Mouse (Mus musculus): ENCODE measurements around the gene Lhx6. TPM values are rescaled to one million over a fixed set of nuclear protein-coding genes. Genes with fewer than 3 reads are reported as not detected.
"Not testable (repeated sequence)": the region's sequence is repeated elsewhere in the genome, so short reads cannot be mapped to it uniquely, and the experiment has no call there.

Lhx6 gene
- polyA plus RNA-seq (2012; rRNA removed) (0.21 and 0.22 TPM in 2 replicates), polyA plus RNA-seq (2014; fragmentation: Nextera tagmentation; extraction: Ambion mirVana) (0.19 and 0.22 TPM in 2 replicates)

GRCm38 (mm10) chr2:36104956-36105741 lies at the start of gene Lhx6:
TSS of gene Lhx6 (minus strand) at chr2:36105408.
- TF ChIP-seq CTCF (IDR thresholded peaks at IDR 0.05; ENCODE audit: low read depth): no peak
- no peak for TF ChIP-seq EP300 (IDR thresholded peaks at IDR 0.05; ENCODE audit: low read depth)
- H3K36me3 ChIP-seq (replicated peaks; ENCODE audit: control insufficient read depth, insufficient read depth, low read depth): no peaks in the 10 kb centered on the region
- no peak within 1 kb of the TSS for H3K9ac ChIP-seq (replicated peaks)
- H3K4me1 ChIP-seq (replicated peaks; ENCODE audit: control insufficient read depth in 2 of 2, insufficient read depth in 2 of 2, low read length in 1 of 2): no peaks in the 10 kb centered on the region
- H3K27me3 ChIP-seq (ENCODE audit: control insufficient read depth, insufficient read depth, low read length): peaks cover 92% of the 10 kb centered on the region
- DNase-seq (ENCODE audit: low read depth in 3 of 3, low spot score in 3 of 3) (no peak), ATAC-seq (ENCODE audit: insufficient read depth) (no peak)
- H3K9me3 ChIP-seq (ENCODE audit: control insufficient read depth, low read length): no peaks in the 10 kb centered on the region
- 3% methylated on average over 53 of the region's 58 CpGs for WGBS (ENCODE audit: insufficient replicate concordance)
- H3K4me3 ChIP-seq (ENCODE audit: insufficient read depth in 1 of 2, low read depth in 2 of 2, low read length in 2 of 2): peak within 1 kb of the TSS in 1 of 2 experiments; percentile 25; a peak in 3 of 4 replicates
- H3K27ac ChIP-seq: no peak within 1 kb of the TSS
- peak within 1 kb of the TSS; percentile 38 for H3K4me2 ChIP-seq (ENCODE audit: low read depth)

GRCm38 (mm10) chr2:36152401-36152800 lies 47.2 kb upstream of the Lhx6 start:
- H3K9ac ChIP-seq (replicated peaks); H3K4me1 ChIP-seq (replicated peaks; ENCODE audit: control insufficient read depth in 2 of 2, insufficient read depth in 2 of 2, low read length in 1 of 2); H3K4me3 ChIP-seq (ENCODE audit: insufficient read depth in 1 of 2, low read depth in 2 of 2, low read length in 2 of 2); H3K27me3 ChIP-seq (ENCODE audit: control insufficient read depth, insufficient read depth, low read length); H3K9me3 ChIP-seq (ENCODE audit: control insufficient read depth, low read length); ATAC-seq (ENCODE audit: insufficient read depth); H3K27ac ChIP-seq; DNase-seq (ENCODE audit: low read depth in 3 of 3, low spot score in 3 of 3); H3K36me3 ChIP-seq (replicated peaks; ENCODE audit: control insufficient read depth, insufficient read depth, low read depth); H3K4me2 ChIP-seq (ENCODE audit: low read depth): not testable (repeated sequence)
- 86% methylated on average over 4 of the region's 4 CpGs for WGBS (ENCODE audit: insufficient replicate concordance)

- Histone ChIP-seq H3K27ac (no peak overlapping the region), H3K9ac (replicated peaks) (no peak overlapping the region), H3K9me3 (ENCODE audit: control insufficient read depth, low read length) (no peaks in the 10 kb centered on the region), H3K4me3 (ENCODE audit: insufficient read depth in 1 of 2, low read depth in 2 of 2, low read length in 2 of 2) (no peak overlapping the region), H3K4me1 (replicated peaks; ENCODE audit: control insufficient read depth in 2 of 2, insufficient read depth in 2 of 2, low read length in 1 of 2) (no peaks in the 10 kb centered on the region), H3K4me2 (ENCODE audit: low read depth) (no peak overlapping the region), H3K36me3 (replicated peaks; ENCODE audit: control insufficient read depth, insufficient read depth, low read depth) (no peaks in the 10 kb centered on the region; the same call in 1 of the 2 replicates), H3K27me3 (ENCODE audit: control insufficient read depth, insufficient read depth, low read length) (no peaks in the 10 kb centered on the region)
- ATAC-seq (ENCODE audit: insufficient read depth): no peak
- TF ChIP-seq EP300 (IDR thresholded peaks at IDR 0.05; ENCODE audit: low read depth) (no peak), CTCF (IDR thresholded peaks at IDR 0.05; ENCODE audit: low read depth) (no peak)
- DNase-seq (ENCODE audit: low read depth in 3 of 3, low spot score in 3 of 3): no peak
- WGBS (ENCODE audit: insufficient replicate concordance): 83% methylated on average over 7 of the region's 7 CpGs
These were observed 43.7 kb upstream of the Lhx6 start for GRCm38 (mm10) chr2:36148876-36149365.

- no peak overlapping the region for H3K9ac ChIP-seq (replicated peaks)
These were observed 33.9 kb upstream of the Lhx6 start for GRCm38 (mm10) chr2:36139096-36139495.

GRCm38 (mm10) chr2:36136300-36136941 lies 31.2 kb upstream of the Lhx6 start, which contains the start of the genes Mrrf and Rbm18:
TSS of gene Mrrf (plus strand) at chr2:36136389.
TSS of gene Rbm18 (minus strand) at chr2:36136773.
- H3K9me3 ChIP-seq (ENCODE audit: control insufficient read depth, low read length): no peaks in the 10 kb centered on the region
- peaks cover 0 to 17% of the 10 kb centered on the region in 2 experiments for H3K4me1 ChIP-seq (replicated peaks; ENCODE audit: control insufficient read depth in 2 of 2, insufficient read depth in 2 of 2, low read length in 1 of 2)
- H3K27me3 ChIP-seq (ENCODE audit: control insufficient read depth, insufficient read depth, low read length): no peaks in the 10 kb centered on the region
- no peak for TF ChIP-seq EP300 (IDR thresholded peaks at IDR 0.05; ENCODE audit: low read depth)
- no peak for TF ChIP-seq CTCF (IDR thresholded peaks at IDR 0.05; ENCODE audit: low read depth)
- ATAC-seq (ENCODE audit: insufficient read depth) (peak; percentile 97), DNase-seq (ENCODE audit: low read depth in 3 of 3, low spot score in 3 of 3) (peak; percentile 72 to 77 (median 73))
- H3K4me3 ChIP-seq (ENCODE audit: insufficient read depth in 1 of 2, low read depth in 2 of 2, low read length in 2 of 2): peak within 1 kb of the TSS; percentile 78 to 85
- WGBS (ENCODE audit: insufficient replicate concordance): under 1% methylated on average over 50 of the region's 50 CpGs
- peak within 1 kb of the TSS; percentile 81 for H3K4me2 ChIP-seq (ENCODE audit: low read depth)
- peak within 1 kb of the TSS; percentile 51 for H3K27ac ChIP-seq
- peaks cover 25% of the 10 kb centered on the region for H3K36me3 ChIP-seq (replicated peaks; ENCODE audit: control insufficient read depth, insufficient read depth, low read depth)
- peak within 1 kb of the TSS; percentile 81 for H3K9ac ChIP-seq (replicated peaks)

More at GRCm38 (mm10) chr2:36139096-36139495, 33.9 kb upstream of the Lhx6 start:
- TF ChIP-seq EP300 (IDR thresholded peaks at IDR 0.05; ENCODE audit: low read depth) (no peak), CTCF (IDR thresholded peaks at IDR 0.05; ENCODE audit: low read depth) (no peak)
- Histone ChIP-seq H3K27ac (no peak overlapping the region), H3K4me3 (ENCODE audit: insufficient read depth in 1 of 2, low read depth in 2 of 2, low read length in 2 of 2) (no peak overlapping the region), H3K27me3 (ENCODE audit: control insufficient read depth, insufficient read depth, low read length) (no peaks in the 10 kb centered on the region), H3K36me3 (replicated peaks; ENCODE audit: control insufficient read depth, insufficient read depth, low read depth) (peaks cover 5% of the 10 kb centered on the region; the same call in 1 of the 2 replicates), H3K4me1 (replicated peaks; ENCODE audit: control insufficient read depth in 2 of 2, insufficient read depth in 2 of 2, low read length in 1 of 2) (peaks cover 0 to 17% of the 10 kb centered on the region in 2 experiments), H3K4me2 (ENCODE audit: low read depth) (no peak overlapping the region), H3K9me3 (ENCODE audit: control insufficient read depth, low read length) (no peaks in the 10 kb centered on the region)
- DNase-seq (ENCODE audit: low read depth in 3 of 3, low spot score in 3 of 3): no peak
- ATAC-seq (ENCODE audit: insufficient read depth): no peak
- 64% methylated on average over 2 of the region's 2 CpGs for WGBS (ENCODE audit: insufficient replicate concordance)

Data from liver, embryonic 14.5 days (tissue).